Mouse (Mus musculus): ENCODE measurements around the gene Ppp2r3a. TPM values are rescaled to one million over a fixed set of nuclear protein-coding genes. Genes with fewer than 3 reads are reported as not detected.

Ppp2r3a gene
- polyA plus RNA-seq, 1 experiment from 2014 or later: 16.4 TPM

GRCm38 (mm10) chr9:101250486-101250885 is 1.1 kb downstream of the Ppp2r3a start:
- no peaks in the 10 kb centered on the region for H3K27me3 ChIP-seq
- H3K4me2 ChIP-seq: peak overlapping the region; percentile 70
- H3K4me1 ChIP-seq: peaks cover 27% of the 10 kb centered on the region
- H3K27ac ChIP-seq: peak overlapping the region; percentile 98
- H3K9me3 ChIP-seq (replicated peaks): no peaks in the 10 kb centered on the region
- peak overlapping the region; percentile 87 for H3K9ac ChIP-seq
- no peaks in the 10 kb centered on the region for H3K36me3 ChIP-seq
- ATAC-seq (replicated peaks; ENCODE audit: low FRiP score): no peak
- 7% methylated on average over 11 of the region's 11 CpGs for WGBS
- peak overlapping the region; percentile 89 for H3K4me3 ChIP-seq (replicated peaks)

GRCm38 (mm10) chr9:101249626-101250025 is 2.0 kb downstream of the Ppp2r3a start:
- Histone ChIP-seq H3K9me3 (replicated peaks) (no peaks in the 10 kb centered on the region), H3K4me1 (peaks cover 27% of the 10 kb centered on the region), H3K27me3 (no peaks in the 10 kb centered on the region), H3K4me2 (peak overlapping the region; percentile 70), H3K4me3 (replicated peaks) (peak overlapping the region; percentile 89), H3K27ac (peak overlapping the region; percentile 98; the same call in 1 of the 2 replicates), H3K9ac (no peak overlapping the region), H3K36me3 (no peaks in the 10 kb centered on the region)
- ATAC-seq (replicated peaks; ENCODE audit: low FRiP score): no peak
- WGBS: 56% methylated on average over 4 of the region's 4 CpGs

DNA sequence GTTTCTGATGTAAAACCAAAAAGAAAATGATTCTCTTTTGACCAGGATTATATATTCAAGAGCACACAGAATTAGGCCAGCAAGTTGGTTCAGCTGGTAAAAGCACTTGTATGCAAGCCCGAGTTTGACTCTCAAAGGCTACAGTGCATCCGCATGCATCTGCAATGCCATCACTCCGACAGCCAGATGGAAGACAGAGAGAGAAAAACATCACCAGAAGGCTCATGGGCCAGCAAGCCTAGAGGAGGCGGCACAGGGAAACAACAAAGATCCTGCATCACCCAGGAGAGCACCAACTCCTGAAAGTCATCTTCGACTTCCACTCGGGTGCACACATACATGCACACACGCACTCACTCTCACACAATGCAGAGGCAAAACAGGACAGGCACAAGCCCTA is 4.1 kb downstream of the Ppp2r3a start:
- Histone ChIP-seq H3K9me3 (replicated peaks) (no peaks in the 10 kb centered on the region), H3K27ac (no peak overlapping the region), H3K9ac (no peak overlapping the region), H3K4me3 (replicated peaks) (no peak overlapping the region), H3K4me2 (no peak overlapping the region), H3K36me3 (no peaks in the 10 kb centered on the region), H3K4me1 (peaks cover 27% of the 10 kb centered on the region), H3K27me3 (no peaks in the 10 kb centered on the region)
- 79% methylated on average over 7 of the region's 7 CpGs for WGBS
- no peak for ATAC-seq (replicated peaks; ENCODE audit: low FRiP score)

GRCm38 (mm10) chr9:101245493-101245892 is 6.1 kb downstream of the Ppp2r3a start:
- peaks cover 24% of the 10 kb centered on the region for H3K4me1 ChIP-seq
- no peaks in the 10 kb centered on the region for H3K36me3 ChIP-seq
- H3K9ac ChIP-seq: no peak overlapping the region
- H3K4me2 ChIP-seq: no peak overlapping the region
- ATAC-seq (replicated peaks; ENCODE audit: low FRiP score): no peak
- H3K9me3 ChIP-seq (replicated peaks): no peaks in the 10 kb centered on the region
- no peak overlapping the region for H3K4me3 ChIP-seq (replicated peaks)
- 91% methylated on average over 5 of the region's 5 CpGs for WGBS
- no peaks in the 10 kb centered on the region for H3K27me3 ChIP-seq
- no peak overlapping the region for H3K27ac ChIP-seq

- Histone ChIP-seq H3K27ac (no peak overlapping the region), H3K4me1 (peaks cover 7% of the 10 kb centered on the region; the same call in 1 of the 2 replicates), H3K27me3 (no peaks in the 10 kb centered on the region), H3K9ac (no peak overlapping the region), H3K36me3 (no peaks in the 10 kb centered on the region), H3K4me2 (no peak overlapping the region), H3K9me3 (replicated peaks) (no peaks in the 10 kb centered on the region), H3K4me3 (replicated peaks) (no peak overlapping the region)
- WGBS: 48% methylated on average over 2 of the region's 2 CpGs
- ATAC-seq (replicated peaks; ENCODE audit: low FRiP score): no peak
These were observed 7.9 kb downstream of the Ppp2r3a start for GRCm38 (mm10) chr9:101243711-101244110.

GRCm38 (mm10) chr9:101240161-101240560 is 11.4 kb downstream of the Ppp2r3a start:
- Histone ChIP-seq H3K36me3 (peaks cover 5% of the 10 kb centered on the region; the same call in 1 of the 2 replicates), H3K9ac (no peak overlapping the region), H3K27ac (no peak overlapping the region), H3K4me3 (replicated peaks) (no peak overlapping the region), H3K27me3 (no peaks in the 10 kb centered on the region), H3K9me3 (replicated peaks) (no peaks in the 10 kb centered on the region), H3K4me1 (no peaks in the 10 kb centered on the region), H3K4me2 (no peak overlapping the region)
- WGBS: 79% methylated on average over 3 of the region's 3 CpGs
- no peak for ATAC-seq (replicated peaks; ENCODE audit: low FRiP score)

- Histone ChIP-seq H3K27me3 (no peaks in the 10 kb centered on the region), H3K9me3 (replicated peaks) (no peaks in the 10 kb centered on the region), H3K4me3 (replicated peaks) (no peak overlapping the region), H3K4me2 (no peak overlapping the region), H3K36me3 (peaks cover 5% of the 10 kb centered on the region; the same call in 1 of the 2 replicates), H3K27ac (no peak overlapping the region), H3K9ac (no peak overlapping the region), H3K4me1 (0 out of 2 replicates have a peak, but pooled peaks cover 3% of the 10 kb centered on the region)
- 58% methylated on average over 2 of the region's 2 CpGs for WGBS
- ATAC-seq (replicated peaks; ENCODE audit: low FRiP score): no peak
These were observed 15.8 kb downstream of the Ppp2r3a start for GRCm38 (mm10) chr9:101235786-101236185.

GRCm38 (mm10) chr9:101232034-101232433 is 19.6 kb downstream of the Ppp2r3a start:
- Histone ChIP-seq H3K9me3 (replicated peaks) (no peaks in the 10 kb centered on the region), H3K4me1 (0 out of 2 replicates have a peak, but pooled peaks cover 3% of the 10 kb centered on the region), H3K27ac (no peak overlapping the region), H3K4me2 (no peak overlapping the region), H3K36me3 (no peaks in the 10 kb centered on the region), H3K9ac (no peak overlapping the region), H3K27me3 (no peaks in the 10 kb centered on the region), H3K4me3 (replicated peaks) (no peak overlapping the region)
- ATAC-seq (replicated peaks; ENCODE audit: low FRiP score): no peak
- WGBS: 55% methylated on average over 6 of the region's 6 CpGs

DNA sequence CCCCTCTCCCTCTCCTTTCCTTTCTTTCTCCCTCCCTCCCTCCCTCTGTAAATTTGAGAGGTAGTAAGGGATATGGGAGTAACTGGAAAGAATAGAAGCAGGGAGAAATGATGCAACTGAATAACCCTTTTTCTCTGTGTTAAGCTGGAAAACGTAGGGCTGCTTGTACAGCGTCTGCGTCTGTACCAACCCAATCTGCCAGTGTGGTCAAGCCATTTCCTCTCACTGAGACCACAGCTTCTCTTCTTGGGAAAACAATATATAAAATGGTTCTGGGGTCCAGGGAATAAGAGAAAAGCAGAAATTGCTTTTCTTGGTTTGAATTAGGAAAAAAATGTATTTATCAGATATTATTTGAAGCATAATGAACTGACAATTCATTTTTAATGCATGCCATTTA is 21.6 kb downstream of the Ppp2r3a start:
- 90% methylated on average over 3 of the region's 3 CpGs for WGBS
- Histone ChIP-seq H3K27me3 (no peaks in the 10 kb centered on the region), H3K9me3 (replicated peaks) (no peaks in the 10 kb centered on the region), H3K4me3 (replicated peaks) (no peak overlapping the region), H3K27ac (no peak overlapping the region), H3K36me3 (no peaks in the 10 kb centered on the region), H3K4me1 (0 out of 2 replicates have a peak, but pooled peaks cover 3% of the 10 kb centered on the region), H3K9ac (no peak overlapping the region), H3K4me2 (no peak overlapping the region)
- ATAC-seq (replicated peaks; ENCODE audit: low FRiP score): no peak

DNA sequence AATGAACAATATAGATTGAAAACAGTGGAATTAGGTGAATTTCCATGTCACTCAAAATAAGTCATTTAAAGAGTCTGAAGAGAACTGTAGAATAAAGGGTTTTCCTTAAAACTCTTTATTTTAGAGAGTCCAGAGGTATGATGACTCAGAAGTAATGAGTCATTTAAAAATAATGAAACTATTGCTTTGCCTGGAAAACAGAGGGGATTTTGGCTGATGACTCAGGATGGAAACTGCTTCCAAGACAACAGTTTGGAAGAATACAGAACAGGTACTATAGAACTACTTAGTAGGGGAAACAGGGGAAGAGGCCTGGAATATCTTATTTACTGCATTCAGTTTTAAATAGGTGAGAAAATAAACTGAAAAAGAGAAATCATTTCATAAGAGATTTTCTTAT is 22.7 kb downstream of the Ppp2r3a start:
- Histone ChIP-seq H3K9ac (no peak overlapping the region), H3K4me1 (0 out of 2 replicates have a peak, but pooled peaks cover 3% of the 10 kb centered on the region), H3K36me3 (no peaks in the 10 kb centered on the region), H3K9me3 (replicated peaks) (no peaks in the 10 kb centered on the region), H3K4me3 (replicated peaks) (no peak overlapping the region), H3K27me3 (no peaks in the 10 kb centered on the region), H3K27ac (no peak overlapping the region), H3K4me2 (no peak overlapping the region)
- ATAC-seq (replicated peaks; ENCODE audit: low FRiP score): no peak

DNA sequence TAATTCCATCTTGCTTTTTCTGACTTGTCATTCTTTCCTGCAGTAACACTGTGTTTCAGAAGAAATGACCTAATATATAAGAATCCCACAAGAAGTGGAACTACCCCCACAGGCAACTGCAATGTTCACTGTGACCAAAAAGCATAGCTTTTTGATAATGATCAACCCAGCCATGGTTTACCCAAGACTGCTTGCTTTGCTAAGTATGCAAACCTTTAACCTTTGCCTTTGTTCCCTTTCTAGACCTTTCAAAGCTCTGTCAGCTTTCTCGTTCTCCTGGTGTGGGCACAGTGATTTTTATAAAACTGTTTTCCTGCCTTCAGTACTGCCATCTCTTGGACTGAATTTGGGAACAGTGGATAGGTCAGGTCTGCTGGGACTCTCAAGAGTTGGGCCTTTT is 43.6 kb downstream of the Ppp2r3a start:
- 27% methylated on average over 1 of the region's 1 CpGs for WGBS
- H3K4me3 ChIP-seq (replicated peaks): no peak overlapping the region
- peak; percentile 64; the same call in 1 of the 2 replicates for ATAC-seq (replicated peaks; ENCODE audit: low FRiP score)
- H3K27me3 ChIP-seq: no peaks in the 10 kb centered on the region
- peaks cover 27% of the 10 kb centered on the region for H3K36me3 ChIP-seq
- H3K27ac ChIP-seq: peak overlapping the region; percentile 68; the same call in 1 of the 2 replicates
- no peaks in the 10 kb centered on the region for H3K9me3 ChIP-seq (replicated peaks)
- no peak overlapping the region for H3K9ac ChIP-seq
- H3K4me1 ChIP-seq: no peaks in the 10 kb centered on the region
- H3K4me2 ChIP-seq: no peak overlapping the region

DNA sequence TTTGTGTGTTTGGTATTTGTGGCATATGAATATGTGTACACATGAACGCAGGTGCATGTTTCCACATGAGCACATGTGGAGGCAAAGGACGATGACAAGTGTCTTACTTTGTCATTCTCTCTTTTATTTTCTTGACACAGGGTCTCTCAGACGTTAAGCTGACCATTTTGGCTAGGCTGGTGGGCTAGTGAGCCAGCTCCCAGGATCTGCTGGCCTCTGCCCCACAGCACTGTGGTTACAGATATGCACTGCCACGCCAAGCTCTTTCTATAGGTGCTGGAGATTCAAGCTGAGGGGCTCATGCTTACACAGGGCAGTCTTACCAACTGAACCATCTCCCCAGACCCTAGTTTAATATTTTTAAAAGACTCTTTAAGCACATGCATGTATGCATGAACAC is 45.1 kb downstream of the Ppp2r3a start:
- Histone ChIP-seq H3K27ac (peak overlapping the region; percentile 23; the same call in 1 of the 2 replicates), H3K27me3 (no peaks in the 10 kb centered on the region), H3K36me3 (peaks cover 20% of the 10 kb centered on the region)

DNA sequence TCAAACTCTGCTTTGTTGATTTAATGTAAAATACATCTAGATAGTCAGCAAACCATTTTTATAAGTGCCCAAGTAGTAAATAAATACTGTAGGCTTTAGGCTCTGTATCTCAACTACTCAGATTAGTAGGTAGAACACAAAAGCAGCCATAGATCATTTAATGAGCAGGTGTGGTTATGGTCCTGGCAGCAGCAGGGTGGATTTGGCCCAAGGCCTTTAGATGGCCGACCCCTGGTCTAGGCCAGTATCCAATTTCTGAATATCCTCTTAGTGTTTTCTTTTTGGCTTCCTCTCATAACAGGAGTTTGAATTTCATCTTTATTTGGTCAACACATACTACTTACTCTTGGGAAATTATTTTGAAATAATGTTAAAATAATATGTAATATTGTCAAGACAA is 46.4 kb downstream of the Ppp2r3a start:
- Histone ChIP-seq H3K4me1 (peaks cover 5% of the 10 kb centered on the region), H3K4me2 (no peak overlapping the region), H3K36me3 (peaks cover 10% of the 10 kb centered on the region), H3K9me3 (replicated peaks) (no peaks in the 10 kb centered on the region), H3K27me3 (no peaks in the 10 kb centered on the region), H3K4me3 (replicated peaks) (no peak overlapping the region), H3K9ac (no peak overlapping the region), H3K27ac (no peak overlapping the region)
- ATAC-seq (replicated peaks; ENCODE audit: low FRiP score): no peak
- WGBS: 49% methylated on average over 1 of the region's 1 CpGs

More for the DNA sequence above, 45.1 kb downstream of the Ppp2r3a start:
- no peak overlapping the region for H3K9ac ChIP-seq
- WGBS: 80% methylated on average over 4 of the region's 4 CpGs
- no peak for ATAC-seq (replicated peaks; ENCODE audit: low FRiP score)
- no peak overlapping the region for H3K4me2 ChIP-seq
- H3K4me1 ChIP-seq: no peaks in the 10 kb centered on the region
- no peaks in the 10 kb centered on the region for H3K9me3 ChIP-seq (replicated peaks)
- no peak overlapping the region for H3K4me3 ChIP-seq (replicated peaks)
